ENCODE assay signal across 11 mouse cellular contexts in genomic region chr12:112349676-112350318, GRCm38 (mm10).
DNase-seq lines count a peak whose midpoint lies in the region; ATAC-seq and TF ChIP-seq lines count a peak whose summit lies in the region.
"Had no signal": no experiment of that assay in that cellular context is flagged by ENCODE, and none has a peak within 500 bp of the region (broad histone marks: within the 10 kb centered on the region; RNA-seq: fewer than 3 reads in every experiment).

No protein-coding gene starts in this region.

- no peaks in the 10 kb centered on the region for H3K27me3 ChIP-seq in limb, embryonic 13.5 days
- no peaks in the 10 kb centered on the region for H3K27me3 ChIP-seq in intestine, embryonic 16.5 days (replicated peaks; ENCODE audit: control insufficient read depth, insufficient read depth, low read length)

- H3K4me3 ChIP-seq in limb, embryonic 13.5 days, result no peak overlapping the region
- no peak overlapping the region for H3K4me3 ChIP-seq in gastrocnemius, adult 2 months
- H3K4me3 ChIP-seq in intestine, embryonic 16.5 days (ENCODE audit: low read length), result no peak overlapping the region
- H3K4me3 ChIP-seq: liver, embryonic 12.5 days had no signal

- intact Hi-C loops in gastrocnemius, adult 2 months (cut with DNase I), result no loop called here

- no peak overlapping the region; the same call in 1 of the 2 replicates for H3K9ac ChIP-seq in limb, embryonic 13.5 days
- no peak overlapping the region for H3K9ac ChIP-seq in intestine, embryonic 16.5 days (ENCODE audit: low read depth, low read length)
- H3K9ac ChIP-seq: liver, embryonic 12.5 days had no signal

- no peak overlapping the region for H3K27ac ChIP-seq in limb, embryonic 13.5 days
- H3K27ac ChIP-seq in gastrocnemius, adult 2 months, result no peak overlapping the region
- no peak overlapping the region for H3K27ac ChIP-seq in intestine, embryonic 16.5 days (ENCODE audit: low read length)
- H3K27ac ChIP-seq: liver, embryonic 12.5 days had no signal

- ATAC-seq in limb, embryonic 13.5 days (ENCODE audit: low FRiP score, low read depth), result peak; percentile 30; the same call in 1 of the 2 replicates
- no peak for ATAC-seq in intestine, embryonic 16.5 days
- ATAC-seq: liver, embryonic 12.5 days had no signal

- WGBS in limb, embryonic 13.5 days, result 56% methylated on average over 17 of the region's 17 CpGs
- WGBS in intestine, embryonic 16.5 days, result 53% methylated on average over 17 of the region's 17 CpGs

- 0 out of 2 replicates have a peak overlapping the region, but pooled peaks have one; percentile 1 for H3K4me2 ChIP-seq in limb, embryonic 13.5 days (replicated peaks)
- H3K4me2 ChIP-seq in intestine, embryonic 16.5 days (ENCODE audit: low read depth, low read length), result no peak overlapping the region
- H3K4me2 ChIP-seq: liver, embryonic 12.5 days had no signal

- H3K4me1 ChIP-seq in limb, embryonic 13.5 days, result peaks cover 27% of the 10 kb centered on the region
- peaks cover 4% of the 10 kb centered on the region; the same call in 1 of the 2 replicates for H3K4me1 ChIP-seq in intestine, embryonic 16.5 days (ENCODE audit: control insufficient read depth, insufficient read depth, low read length)
- H3K4me1 ChIP-seq: liver, embryonic 12.5 days had no signal

- no peaks in the 10 kb centered on the region for H3K36me3 ChIP-seq in limb, embryonic 13.5 days
- H3K36me3 ChIP-seq in intestine, embryonic 16.5 days (ENCODE audit: control insufficient read depth, insufficient read depth, low read length), result no peaks in the 10 kb centered on the region
- H3K36me3 ChIP-seq: liver, embryonic 12.5 days had no signal

- DNase-seq in cerebellum, postnatal 14 days, result peak; percentile 52 to 70
- no peak for DNase-seq in cerebellum, adult 11 months
- peak; percentile 53 for DNase-seq in lung, postnatal 10 days
- DNase-seq in lung, postnatal 14 days, result no peak
- DNase-seq in gastrocnemius, adult 2 months, result no peak
- DNase-seq in frontal cortex, adult 2 months (ENCODE audit: extremely low spot score in 1 of 2, low spot score in 1 of 2), result no peak
- DNase-seq: gastrocnemius, postnatal 14 days; kidney, postnatal 36 days had no signal

- no peak for TF ChIP-seq CTCF in gastrocnemius, adult 2 months (IDR thresholded peaks at IDR 0.05)

- no peaks in the 10 kb centered on the region; the same call in 1 of the 2 replicates for H3K9me3 ChIP-seq in limb, embryonic 13.5 days
- H3K9me3 ChIP-seq in intestine, embryonic 16.5 days (ENCODE audit: control insufficient read depth, low read length), result no peaks in the 10 kb centered on the region
- H3K9me3 ChIP-seq: liver, embryonic 12.5 days had no signal

Comparison
In these comparisons a context has a peak if more than half of its experiments do, and no peak if none do; other contexts are left out.
1. DNase-seq: peak in cerebellum, postnatal 14 days (2 of 2) and lung, postnatal 10 days (single experiment); none in cerebellum, adult 11 months (single experiment), lung, postnatal 14 days (single experiment), gastrocnemius, adult 2 months (single experiment) and frontal cortex, adult 2 months (0 of 2).